Mouse (Mus musculus): ENCODE data around the gene Prkag1.
A peak's percentile ranks its signal among the peaks of the same experiment; 100 is the strongest.
"Not testable (repeated sequence)": the region's sequence is repeated elsewhere in the genome, so short reads cannot be mapped to it uniquely, and the experiment has no call there.

The Prkag1 gene

DNA sequence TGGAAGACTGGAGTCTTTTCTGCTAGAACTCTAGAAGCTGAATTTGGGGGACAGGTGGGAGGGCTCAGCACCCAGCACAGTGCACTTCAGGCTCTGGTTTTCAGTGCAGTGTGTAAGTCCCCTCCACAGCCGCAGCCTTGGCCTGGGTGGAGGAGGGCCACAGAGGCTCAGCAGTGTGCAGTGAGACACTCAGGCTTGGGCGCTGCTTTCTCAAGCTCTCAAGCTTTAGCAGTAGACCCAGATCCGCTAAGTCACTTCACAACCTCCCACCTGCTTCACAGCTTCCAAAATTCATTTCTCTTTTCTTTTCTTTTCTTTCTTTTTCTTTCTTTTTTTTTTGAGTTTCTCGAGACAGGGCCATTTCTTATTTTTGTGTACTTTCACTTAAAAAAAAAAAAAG is 10.4 kb downstream of the Prkag1 start:
- no peak for DNase-seq

- no peak for DNase-seq
These were observed 13.2 kb downstream of the Prkag1 start for GRCm38 (mm10) chr15:98818171-98818570.

GRCm38 (mm10) chr15:98812741-98813424 is 18.4 kb downstream of the Prkag1 start:
- DNase-seq = no peak

DNA sequence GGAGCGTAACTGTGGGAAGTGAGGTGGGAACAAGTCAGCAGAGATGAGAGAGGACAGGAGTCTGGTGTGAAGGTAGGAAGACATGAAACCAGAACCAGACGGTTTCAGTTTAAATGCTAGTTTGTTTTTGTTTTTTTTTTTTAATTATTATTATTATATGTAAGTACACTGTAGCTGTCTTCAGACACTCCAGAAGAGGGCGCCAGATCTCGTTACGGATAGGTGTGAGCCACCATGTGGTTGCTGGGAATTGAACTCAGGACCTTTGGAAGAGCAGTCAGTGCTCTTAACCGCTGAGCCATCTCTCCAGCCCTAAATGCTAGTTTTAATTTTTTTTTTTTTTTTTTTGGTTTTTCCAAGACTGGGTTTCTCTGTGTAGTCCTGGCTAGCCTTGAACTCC is 21.1 kb downstream of the Prkag1 start:
- not testable (repeated sequence) for DNase-seq

DNA sequence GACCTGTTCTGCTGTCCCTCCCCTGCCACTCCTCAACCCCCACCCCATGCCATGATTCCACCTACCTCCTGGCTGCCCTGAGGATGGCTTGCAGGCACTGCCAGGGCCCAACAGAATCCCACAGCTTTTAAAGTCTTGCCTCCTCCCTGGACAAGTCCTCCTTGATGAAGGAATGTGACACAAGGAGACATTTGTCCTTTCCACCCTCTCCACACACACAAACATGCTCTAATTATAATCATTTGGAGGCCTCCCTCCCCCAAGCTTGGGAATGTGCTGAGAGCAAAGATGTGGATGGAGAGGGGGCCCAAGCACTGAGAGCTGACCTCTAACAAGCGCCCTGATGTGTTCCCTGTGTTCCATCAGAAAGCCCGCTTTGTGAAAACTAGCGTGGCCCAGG is 21.9 kb downstream of the Prkag1 start, which contains the start of gene Ddn:
TSS of gene Ddn (minus strand) at position 101 of the 400 bp plus-strand sequence.
- DNase-seq = no peak

DNA sequence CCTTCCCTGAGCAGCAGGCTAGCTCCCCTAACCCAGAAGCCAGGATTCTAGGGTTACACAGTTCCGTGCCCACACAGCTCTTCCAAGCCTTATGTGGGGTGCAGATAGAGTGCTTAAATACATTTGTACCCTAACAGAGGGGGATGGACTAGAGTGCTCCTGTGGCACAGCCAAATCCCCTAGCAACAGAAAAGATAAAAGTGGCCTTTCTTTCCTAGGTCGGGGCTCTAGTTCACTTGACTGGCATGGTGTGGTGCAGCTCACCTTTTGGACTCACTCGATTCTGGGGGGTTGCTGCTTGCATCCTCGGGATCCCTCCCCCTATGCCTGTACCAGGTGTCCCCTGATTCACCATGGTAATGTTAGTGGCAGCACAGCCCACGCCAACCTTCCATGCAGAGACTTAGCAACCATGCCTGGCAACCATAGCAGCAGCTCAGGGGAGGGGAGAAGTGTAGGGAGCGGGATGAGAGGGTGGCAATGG is 22.6 kb downstream of the Prkag1 start:
- no peak for DNase-seq

DNA sequence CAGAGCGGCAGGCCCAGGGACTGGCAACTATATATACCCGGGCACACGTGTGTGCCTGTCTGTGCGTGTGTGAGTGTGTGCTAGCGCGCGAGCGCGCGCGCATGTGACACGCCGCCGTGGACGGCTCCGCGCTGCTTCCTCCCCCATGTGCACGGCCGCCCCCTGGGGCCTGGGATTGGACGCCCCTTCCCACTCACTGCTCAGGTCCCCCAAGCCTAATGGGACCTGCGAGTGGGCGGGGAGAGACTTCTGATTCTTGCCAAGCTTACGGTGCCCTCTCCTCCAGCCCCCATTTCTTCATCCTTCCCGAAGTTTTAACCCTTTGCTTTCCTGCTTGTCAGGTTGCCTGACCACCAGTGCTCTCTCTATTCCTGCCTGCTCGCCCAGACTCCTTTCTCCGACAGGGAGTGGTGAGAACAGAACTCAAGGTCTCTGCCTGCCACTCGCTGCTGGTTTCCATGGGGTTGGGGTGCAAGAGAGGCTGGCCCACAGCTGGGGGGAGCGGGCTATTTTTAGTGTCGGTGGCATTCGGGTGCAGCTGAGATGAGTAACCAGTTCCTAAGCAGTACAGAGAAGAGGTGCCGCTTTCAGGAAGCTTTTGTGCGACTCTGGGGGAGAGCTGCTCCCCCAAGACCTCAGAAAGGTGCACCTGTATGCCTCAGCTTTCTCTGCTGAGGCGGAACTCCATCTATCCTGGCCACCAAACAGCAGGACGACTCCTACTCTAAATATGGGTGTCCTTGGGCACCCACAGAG is 23.2 kb downstream of the Prkag1 start:
- no peak for DNase-seq

- DNase-seq = no peak
These were observed 24.2 kb downstream of the Prkag1 start for GRCm38 (mm10) chr15:98806809-98807770.

DNA sequence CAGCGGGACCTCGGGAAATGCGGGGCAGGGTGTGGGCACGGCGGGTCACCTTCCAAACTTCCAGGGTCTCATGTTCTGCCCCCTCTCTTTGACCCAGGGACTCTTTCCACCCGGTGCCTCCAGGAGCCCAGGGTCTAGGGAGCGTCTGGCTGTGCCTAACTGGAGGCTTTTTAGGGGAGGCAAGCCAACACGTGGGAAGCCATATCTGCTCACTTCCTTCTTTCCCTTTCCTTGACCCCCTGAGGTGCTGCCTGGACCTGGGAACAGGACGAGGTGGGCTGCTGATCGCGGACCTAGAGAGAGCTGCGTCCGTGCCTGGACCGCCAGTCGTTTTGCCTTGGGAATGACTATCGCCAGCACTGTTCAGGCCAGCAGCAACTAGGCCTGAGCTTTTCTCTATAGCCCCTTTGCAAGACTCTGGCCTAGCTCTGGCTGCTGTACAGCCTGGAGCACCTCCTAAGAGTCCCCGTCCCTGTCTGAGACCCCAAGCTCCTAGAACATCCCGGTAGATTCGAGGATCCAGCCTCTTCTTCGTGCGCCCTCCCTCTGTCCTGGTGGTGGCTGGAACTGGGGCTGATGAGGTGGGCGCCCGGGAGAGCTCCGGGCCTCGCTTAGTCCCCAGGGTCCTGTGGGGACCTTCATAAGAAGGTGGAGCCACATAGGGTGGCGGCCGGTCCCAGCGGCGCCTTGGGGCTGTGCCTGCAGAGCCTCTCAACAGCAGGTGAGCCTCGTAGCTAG is 25.1 kb downstream of the Prkag1 start:
- DNase-seq = no peak

DNA sequence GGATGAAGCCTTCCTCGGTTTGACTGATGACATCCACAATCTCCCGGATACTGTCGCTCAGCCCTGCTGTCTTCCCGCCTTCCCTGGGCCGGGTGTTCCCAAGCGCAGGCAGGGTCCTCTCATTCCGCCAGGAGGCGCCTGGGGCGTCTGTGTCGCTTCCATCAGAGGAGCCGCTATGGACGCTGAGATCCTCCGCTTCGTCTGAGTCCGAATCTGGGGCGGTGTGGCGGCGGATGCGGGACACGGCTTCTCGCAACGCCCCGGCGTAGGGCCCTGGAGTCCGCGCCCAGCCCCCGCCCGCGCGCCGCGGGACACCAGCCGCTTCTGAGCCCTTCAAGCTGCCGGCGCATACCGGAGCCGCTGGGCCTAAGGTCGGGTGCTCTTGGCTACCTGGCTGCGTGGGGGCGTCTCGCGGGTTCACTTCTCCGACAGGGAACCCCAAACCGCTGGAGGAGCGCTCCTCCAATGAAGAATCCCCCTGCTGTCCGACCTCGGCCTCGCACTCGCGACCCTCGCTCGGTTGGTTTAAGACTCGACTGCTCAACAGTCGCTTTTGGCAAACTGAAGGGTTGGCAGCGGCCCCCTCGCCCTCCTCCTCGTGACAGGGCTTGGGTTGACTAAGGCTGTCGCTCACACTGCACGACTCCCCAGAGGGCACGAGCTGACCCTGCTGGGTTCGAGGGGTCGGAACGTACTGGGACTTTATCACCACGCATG is 25.8 kb downstream of the Prkag1 start:
- DNase-seq = peak; percentile 81

DNA sequence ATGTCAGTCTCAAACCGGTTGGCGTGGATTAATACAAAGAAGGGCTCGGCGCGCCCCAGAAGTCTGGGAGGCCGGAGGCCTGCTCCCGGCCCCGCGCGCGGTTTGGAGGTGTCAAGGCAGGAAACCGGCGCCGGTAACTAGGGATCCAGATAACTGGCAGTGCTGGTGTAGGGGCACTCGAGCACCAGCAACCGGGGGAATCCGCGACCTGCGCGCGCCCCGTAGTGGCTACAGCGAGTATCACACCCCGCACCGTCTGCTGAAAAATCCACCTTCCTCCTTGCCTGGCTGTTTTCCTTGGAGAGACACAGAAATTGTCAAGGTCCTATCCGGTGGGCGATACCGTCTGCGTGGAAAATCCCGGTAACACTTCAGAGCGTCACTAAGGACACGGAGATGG is 27.3 kb downstream of the Prkag1 start:
- DNase-seq = peak; percentile 88

- DNase-seq = no peak
These were observed 28.4 kb downstream of the Prkag1 start for GRCm38 (mm10) chr15:98802926-98803325.

DNA sequence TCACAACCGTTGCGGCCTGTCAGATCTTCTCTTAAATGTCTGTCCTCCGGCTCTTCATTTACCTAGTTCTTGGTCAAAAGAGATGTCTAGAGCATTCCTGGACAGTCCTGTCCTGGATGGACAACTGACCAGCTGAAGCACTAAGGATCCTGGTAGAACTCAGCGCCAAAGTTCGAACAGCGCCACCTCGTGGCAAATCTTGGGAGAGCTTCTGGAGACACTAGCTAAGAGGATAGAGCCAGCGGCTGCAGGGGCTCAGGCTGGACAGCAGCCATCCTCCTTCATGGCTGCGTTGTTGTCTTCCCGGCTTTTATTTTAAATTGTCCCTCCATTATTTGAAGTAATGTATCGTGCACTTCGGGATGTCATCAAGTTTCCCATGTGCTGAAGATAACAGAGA is 31.9 kb downstream of the Prkag1 start:
- DNase-seq = peak; percentile 90

DNA sequence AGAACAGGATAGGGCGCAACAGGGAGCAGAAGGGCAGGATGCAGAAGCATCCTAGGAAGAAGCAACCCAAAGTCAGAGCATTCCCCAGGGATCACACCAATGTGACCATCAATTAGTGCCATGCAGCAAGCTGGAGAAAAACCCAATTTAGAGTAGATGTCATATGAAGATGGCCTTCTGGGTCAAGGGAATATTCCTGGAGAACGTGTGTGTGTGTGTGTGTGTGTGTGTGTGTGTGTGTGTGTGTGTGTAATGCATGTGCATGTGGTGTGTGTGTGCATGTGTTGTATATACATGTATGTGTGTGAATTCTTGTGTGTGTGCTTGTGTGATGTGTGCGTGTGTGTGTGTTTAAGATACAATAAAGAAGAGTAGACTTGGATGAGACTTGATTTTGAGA is 32.4 kb downstream of the Prkag1 start:
- DNase-seq = no peak

DNA sequence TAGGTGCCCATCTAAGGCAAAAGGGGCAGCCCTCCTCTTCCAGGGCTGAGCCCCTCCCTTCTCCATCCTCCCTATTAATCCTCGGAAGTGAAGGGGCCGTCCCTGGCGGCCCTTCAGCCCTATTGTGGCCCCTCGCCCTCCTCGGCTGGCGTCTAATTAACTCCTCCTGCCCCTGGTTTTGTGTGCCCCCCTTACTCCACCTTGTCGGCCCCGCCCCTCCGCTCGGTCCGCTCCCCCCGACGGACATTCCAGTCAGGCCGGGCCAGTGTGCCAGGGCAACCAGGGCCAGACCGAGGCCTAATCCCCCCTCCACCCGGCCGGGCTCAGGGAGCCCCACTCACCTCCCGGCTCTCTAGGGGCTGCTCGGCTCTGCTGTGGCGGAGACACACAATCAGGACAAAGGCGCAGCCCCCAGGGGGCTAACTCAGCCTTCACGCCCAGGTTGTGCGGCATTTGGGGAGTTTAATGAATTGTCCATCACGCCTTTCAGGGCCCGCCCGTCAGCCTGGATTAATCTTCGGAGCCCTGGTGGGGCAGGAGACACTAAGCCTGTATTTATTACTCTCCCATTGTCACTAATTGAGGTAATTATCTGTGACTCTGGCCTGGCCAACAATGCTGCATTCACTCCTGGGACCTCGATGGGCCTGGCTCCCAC is 33.4 kb downstream of the Prkag1 start:
- DNase-seq = no peak

- DNase-seq = no peak
These were observed 34.3 kb downstream of the Prkag1 start for GRCm38 (mm10) chr15:98796803-98797595.

DNA sequence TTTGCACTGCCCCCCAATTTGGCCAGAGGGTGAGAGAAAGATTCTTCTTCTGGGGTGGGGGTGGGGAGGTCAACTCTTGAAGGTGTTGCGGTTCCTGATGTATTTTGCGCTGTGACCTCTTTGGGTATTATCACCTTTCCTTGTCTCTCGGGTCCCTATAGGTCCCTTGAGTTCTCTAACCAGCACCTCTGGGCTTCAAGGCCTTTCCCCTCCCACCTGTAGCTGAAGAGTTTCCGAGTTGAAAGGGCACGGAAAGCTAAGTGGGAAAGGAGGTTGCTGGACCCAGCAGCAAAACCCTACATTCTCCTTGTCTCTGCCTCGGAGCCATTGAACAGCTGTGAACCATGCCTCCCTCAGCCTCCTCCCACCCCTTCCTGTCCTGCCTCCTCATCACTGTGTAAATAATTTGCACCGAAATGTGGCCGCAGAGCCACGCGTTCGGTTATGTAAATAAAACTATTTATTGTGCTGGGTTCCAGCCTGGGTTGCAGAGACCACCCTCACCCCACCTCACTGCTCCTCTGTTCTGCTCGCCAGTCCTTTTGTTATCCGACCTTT is 38.1 kb downstream of the Prkag1 start:
- DNase-seq = no peak

- DNase-seq = no peak
These were observed 38.9 kb downstream of the Prkag1 start for GRCm38 (mm10) chr15:98792233-98793020.

GRCm38 (mm10) chr15:98791771-98792170 is 39.5 kb downstream of the Prkag1 start:
- no peak for DNase-seq
